Mouse (Mus musculus) left cerebral cortex, postnatal 4 days (tissue): ENCODE data around the gene Ilk. TPM values are rescaled to one million over a fixed set of nuclear protein-coding genes. Genes with fewer than 3 reads are reported as not detected.
"Not testable (repeated sequence)": the region's sequence is repeated elsewhere in the genome, so short reads cannot be mapped to it uniquely, and the experiment has no call there.

ENCODE experiments used
- DNase-seq: peaks from one replicate; pipeline ENCODE4 v3.0.0-alpha.2; 2022
- intact Hi-C: fragments of 180-260 bp; cut with DNase I; formaldehyde crosslinking; loops from one replicate; pipeline ENCODE4 v1.15.1; 2025
- total RNA-seq, 2 experiments: library from RNA; stranded (reverse); gene quantifications; 2 replicates each; pipeline ENCODE4 v1.2.3; 2021

The Ilk gene
- total RNA-seq, 2 experiments from 2014 or later = 113 to 114 TPM

DNA sequence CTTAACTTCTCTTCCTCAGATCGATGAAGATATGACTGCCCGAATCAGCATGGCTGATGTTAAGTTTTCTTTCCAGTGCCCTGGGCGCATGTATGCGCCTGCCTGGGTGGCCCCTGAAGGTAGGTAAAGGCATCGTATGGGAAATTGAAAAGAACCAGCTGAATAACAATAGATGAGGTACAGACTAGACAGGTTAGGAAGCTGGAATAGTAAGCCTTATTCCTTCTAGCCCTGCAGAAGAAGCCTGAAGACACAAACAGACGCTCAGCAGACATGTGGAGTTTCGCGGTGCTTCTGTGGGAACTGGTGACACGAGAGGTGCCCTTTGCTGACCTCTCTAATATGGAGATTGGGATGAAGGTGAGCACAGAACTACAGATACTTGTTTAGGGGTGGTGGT, 5.6 kb downstream of the Ilk start:
- no peak for DNase-seq
- intact Hi-C loops = no loop called here

DNA sequence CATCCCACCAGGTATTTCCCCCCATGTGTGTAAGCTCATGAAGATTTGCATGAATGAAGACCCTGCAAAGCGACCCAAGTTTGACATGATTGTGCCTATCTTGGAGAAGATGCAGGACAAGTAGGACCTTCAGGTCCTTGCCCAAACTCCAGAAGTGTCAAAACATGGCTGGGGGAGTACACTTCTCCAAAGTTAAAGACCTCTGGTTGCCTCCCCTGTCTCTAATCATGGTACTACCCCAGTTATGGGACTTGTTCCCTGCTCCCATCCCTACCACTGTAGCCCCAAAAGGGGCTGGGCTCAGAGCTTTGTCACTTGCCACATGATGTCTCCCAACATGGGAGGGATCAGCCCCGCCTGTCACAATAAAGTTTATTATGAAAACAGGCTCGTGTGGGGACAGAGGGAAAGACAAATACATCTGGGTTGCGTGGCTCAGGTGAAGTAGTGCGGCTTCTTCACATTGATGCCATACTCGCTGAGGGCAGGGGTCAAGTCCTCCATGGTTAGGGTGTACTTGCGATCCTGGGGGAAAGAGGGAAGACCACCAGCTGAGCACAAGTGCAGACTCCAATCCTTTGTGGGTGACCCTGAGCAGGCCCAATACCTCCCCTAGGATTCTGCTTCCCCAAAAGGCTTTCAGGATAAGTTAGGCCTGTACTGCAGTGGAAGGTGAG, 6.3 kb downstream of the Ilk start:
- DNase-seq, intact Hi-C loops: not testable (repeated sequence)

DNA sequence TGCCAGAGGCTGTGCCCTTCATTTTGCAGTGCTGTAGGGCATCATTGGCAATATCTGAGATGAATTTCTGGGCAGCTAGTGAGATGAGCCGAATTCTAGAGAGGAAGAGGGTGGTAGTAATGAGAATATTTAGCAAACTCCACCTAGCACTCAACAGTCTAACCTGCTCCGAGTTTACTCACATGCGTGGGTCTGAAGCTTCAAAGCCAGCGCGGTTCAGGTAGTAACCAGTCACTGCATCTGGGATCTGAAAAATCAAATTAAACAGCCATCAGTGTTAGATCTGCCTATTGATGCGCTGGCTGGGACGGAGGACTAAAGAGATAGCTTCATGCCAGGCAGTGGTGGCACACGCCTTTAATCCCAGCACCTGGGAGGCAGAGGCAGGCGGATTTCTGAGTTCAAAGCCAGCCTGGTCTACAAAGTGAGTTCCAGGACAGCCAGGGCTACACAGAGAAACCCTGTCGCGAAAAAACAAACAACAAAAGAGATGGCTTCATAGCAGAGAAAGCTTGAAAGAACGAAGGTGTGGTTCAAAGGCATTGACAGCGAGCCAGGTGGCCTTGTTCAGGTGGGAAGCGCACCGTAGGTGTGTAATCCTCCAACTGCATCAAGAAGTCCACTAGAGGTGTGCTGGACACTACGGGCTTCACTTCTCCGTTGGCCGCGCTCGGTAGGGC, 7.0 kb downstream of the Ilk start:
- intact Hi-C loops, DNase-seq: not testable (repeated sequence)

DNA sequence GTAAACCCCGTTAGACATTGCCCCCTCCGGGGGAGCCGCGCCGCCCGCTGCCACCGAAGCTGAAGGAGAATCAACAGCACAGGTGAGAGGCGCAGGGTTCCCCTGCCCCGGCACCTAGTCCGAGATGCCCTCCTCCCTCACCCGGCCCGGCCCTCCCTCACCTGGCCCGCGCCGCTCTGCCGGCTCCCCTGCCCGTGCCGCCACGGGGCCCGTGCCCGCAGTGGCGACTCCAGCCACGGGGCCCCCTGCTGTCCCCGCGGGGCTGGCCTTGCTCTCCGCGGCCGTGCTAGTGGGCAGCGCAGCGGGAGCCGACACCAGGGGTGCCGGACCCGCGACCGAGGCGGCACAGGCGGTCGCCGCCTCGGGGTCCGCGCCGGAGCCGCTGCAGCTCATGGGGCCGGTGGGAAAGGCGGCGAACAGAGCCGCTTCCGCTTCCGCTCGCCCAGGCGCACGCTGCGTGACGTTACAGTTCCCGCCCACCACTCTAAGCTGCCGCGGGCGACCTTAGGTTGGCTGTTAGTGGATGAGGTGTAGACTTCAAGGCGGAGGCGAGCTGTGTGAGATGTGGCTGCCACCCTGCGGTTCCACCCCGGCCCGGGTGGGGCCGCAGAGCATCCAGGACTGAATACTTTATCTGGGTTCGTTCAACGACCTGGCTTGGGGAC, 7.7 kb downstream of the Ilk start, which contains the start of gene Taf10:
TSS of gene Taf10 (minus strand) at position 436 of the 665 bp plus-strand sequence.
- intact Hi-C loops = no loop called here
- peak; percentile 89 for DNase-seq

DNA sequence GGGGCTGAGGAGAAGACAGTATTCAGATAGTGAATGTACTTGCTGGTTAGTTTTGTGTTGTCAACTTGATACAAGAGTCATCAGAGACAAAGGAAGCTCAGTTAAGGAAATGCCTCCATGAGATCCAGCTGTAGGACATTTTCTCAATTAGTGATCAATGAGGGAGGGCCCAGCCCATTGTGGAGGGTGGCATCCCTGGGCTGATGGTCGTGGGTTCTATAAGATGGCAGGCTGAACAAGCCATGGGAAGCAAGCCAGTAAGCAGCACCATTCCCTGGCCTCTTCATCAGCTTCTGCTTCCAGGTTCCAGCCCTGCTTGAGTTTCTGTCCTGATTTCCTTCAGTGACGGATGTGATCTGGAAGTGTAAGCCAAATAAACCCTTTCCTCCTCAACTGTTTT, 11.4 kb downstream of the Ilk start:
- intact Hi-C loops = no loop called here

DNA sequence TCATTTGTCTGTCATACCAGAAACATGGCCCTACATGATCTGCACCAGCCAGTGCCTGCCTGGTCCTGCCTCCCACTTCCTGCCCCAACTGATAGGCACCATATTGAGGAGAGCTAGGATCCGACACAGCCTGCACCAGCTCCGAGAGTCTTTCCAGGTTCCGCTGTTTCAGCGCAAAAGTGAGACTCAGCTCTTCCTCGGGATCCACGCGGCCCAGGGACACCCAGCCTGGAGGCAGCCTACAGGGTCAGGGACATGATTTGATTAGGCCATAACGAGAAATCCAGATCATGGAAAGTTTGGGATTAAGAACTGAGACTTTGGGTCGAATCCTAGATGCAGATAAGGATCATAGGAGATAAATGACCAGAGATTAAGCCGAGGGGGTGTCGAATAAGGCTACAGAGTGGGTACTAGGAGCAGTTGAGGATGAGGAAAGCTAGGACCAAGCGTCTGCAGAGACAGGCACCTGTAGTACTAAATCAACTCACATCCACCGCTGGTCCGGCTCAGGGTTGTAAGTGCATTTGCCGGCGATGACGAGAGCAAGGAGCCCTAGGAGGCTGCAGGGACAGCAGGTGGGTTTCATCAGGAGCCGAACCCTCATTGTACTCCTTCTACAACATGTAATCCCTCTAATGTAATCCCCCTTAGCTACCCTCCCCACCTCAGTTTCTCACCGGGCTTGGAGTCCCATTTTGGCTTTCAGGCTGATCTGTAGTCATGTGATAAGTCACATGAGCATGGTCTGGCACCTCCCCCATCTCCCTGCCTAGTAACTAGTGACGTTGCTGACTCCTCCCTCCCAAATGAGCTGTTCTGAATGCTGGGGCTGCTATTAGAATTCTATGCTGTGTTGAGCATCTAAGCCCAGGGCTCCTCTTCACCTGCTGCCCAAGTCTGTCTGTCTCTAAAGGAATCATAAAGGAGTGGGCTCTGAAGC, 15.4 kb downstream of the Ilk start, which contains the start of gene Tpp1:
TSS of gene Tpp1 (minus strand) at position 745 of the 943 bp plus-strand sequence.
- DNase-seq = peak; percentile 90

More for the DNA sequence above, 11.4 kb downstream of the Ilk start:
- DNase-seq = no peak

GRCm38 (mm10) chr7:105752716-105753115, 16.3 kb downstream of the Ilk start:
- intact Hi-C loops = no loop called here
- DNase-seq = no peak

More for the DNA sequence above, 15.4 kb downstream of the Ilk start, which contains the start of gene Tpp1:
- intact Hi-C loops = no loop called here

DNA sequence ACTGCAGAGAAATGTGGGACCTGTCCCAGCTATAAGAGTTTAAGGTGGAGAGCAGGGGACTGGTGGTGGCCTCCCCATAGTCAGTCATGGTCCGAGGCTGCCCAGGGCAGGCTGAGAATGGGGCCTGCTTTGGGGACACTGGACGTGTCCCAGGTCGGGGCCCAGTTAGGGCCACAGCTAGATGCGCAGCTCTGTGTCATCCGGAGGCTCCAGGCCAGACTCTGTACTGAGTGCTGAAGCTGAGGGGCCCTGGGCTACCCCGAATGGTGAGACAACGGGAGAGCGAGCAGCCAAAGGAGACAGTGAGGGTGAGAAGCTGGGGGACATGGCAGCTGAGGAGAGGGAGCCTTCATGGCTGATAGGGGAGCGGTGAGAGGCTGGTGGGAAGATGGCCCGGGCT, 16.9 kb downstream of the Ilk start:
- intact Hi-C loops = no loop called here

GRCm38 (mm10) chr7:105761813-105762484, 25.6 kb downstream of the Ilk start:
- DNase-seq = no peak
- intact Hi-C loops = no loop called here

More for the DNA sequence above, 16.9 kb downstream of the Ilk start:
- DNase-seq = no peak

DNA sequence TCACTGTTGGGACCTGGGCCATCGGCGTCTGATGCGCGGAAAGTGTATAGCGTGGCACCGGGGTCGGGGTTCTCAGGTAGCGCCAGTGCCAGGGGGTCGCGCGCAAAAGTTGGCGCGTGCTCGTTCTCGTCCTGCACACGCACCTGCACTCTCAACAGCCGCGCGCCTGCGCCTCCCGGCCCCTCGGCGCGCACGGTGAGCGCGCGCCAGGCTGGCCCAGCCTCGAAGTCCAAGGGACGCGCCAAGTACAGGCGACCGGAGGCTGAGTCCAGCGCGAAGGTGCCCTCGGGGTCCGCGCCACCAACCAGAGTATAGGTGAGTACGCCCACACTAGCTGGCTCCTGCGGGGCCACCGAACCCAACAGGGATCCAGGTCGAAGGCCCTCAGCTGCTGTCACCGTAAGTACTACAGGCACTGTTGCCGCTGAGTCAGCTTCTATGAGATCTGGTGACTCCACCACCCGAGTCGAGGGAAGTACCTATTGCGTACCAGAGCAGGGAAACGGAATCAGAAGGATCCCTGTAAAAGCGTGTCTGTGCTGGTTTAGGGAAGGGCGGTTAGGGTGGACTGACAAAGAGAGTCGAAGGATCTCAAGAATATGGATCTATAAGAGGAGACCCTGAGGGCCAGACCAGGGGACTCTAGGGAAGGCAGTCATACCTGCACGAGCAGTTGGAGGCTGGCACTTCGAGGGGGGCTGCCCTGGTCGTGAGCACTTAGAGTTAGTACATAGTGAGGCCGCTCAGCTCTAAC, 26.3 kb downstream of the Ilk start:
- intact Hi-C loops = no loop called here
- DNase-seq = no peak

- no peak for DNase-seq
These were observed 27.9 kb downstream of the Ilk start for GRCm38 (mm10) chr7:105764331-105764730.

GRCm38 (mm10) chr7:105767729-105768165, 31.4 kb downstream of the Ilk start:
- intact Hi-C loops = no loop called here

More at GRCm38 (mm10) chr7:105764331-105764730, 27.9 kb downstream of the Ilk start:
- intact Hi-C loops = no loop called here

GRCm38 (mm10) chr7:105769959-105770358, 33.6 kb downstream of the Ilk start:
- intact Hi-C loops = no loop called here

More at GRCm38 (mm10) chr7:105767729-105768165, 31.4 kb downstream of the Ilk start:
- DNase-seq = no peak

DNA sequence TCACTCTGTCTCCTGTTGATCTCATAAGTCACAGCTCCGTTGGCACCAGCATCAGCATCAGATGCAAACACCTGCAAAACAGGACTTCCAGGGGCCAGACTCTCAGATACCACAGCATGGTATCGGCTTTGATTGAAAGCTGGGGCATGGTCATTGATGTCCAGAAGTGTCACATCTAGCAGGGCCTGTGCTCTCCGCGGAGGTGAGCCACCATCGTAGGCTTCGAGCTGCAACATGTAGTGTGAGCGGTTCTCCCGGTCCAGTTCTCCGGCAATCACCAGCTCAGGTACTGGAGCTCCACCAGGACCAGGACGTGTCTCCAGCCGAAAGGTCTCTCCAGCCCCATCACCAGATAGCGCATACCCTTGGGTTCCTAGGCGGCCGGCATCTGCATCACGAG, 35.9 kb downstream of the Ilk start:
- intact Hi-C loops = no loop called here
- no peak for DNase-seq

More at GRCm38 (mm10) chr7:105769959-105770358, 33.6 kb downstream of the Ilk start:
- no peak for DNase-seq

DNA sequence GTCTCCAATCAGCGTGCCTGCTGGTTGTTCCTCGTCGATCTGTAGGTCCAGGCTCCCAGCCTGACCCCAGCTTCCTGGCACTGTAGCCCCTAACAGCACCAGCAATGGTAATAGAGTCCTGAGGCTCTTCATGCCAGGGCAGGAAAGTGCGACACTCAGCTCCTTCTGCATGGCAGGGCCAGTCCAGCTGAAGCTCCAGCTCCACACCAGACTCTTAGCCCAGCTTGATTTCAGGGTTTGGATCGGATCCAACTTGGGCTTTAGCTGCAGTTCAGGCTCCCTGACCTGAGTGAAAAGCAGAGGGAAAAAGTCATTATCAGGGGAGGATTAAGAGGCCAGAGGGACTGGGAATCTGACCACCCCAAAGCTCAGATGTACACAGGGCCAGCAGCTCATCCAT, 36.6 kb downstream of the Ilk start:
- DNase-seq = no peak
- intact Hi-C loops = no loop called here

DNA sequence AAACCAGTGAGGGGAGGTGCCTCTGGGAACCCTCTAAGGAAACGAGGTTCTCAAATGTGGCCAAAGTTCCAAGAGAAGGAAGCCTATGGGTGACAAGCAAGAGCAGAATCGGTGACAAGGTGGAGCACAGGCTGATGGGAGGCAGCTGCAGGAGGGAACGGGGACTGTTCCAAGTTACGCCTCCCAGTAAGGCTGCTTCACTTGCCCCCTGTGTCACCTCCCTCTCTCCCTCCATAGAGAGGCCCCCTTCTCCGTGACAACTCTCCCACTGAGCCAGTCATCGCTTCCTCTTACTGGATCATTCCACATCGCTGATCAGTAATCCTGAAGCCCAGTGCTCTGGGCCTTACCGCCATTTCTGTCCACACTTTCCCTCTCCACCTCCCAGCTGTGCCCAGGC, 38.3 kb downstream of the Ilk start:
- no peak for DNase-seq
- intact Hi-C loops = no loop called here

DNA sequence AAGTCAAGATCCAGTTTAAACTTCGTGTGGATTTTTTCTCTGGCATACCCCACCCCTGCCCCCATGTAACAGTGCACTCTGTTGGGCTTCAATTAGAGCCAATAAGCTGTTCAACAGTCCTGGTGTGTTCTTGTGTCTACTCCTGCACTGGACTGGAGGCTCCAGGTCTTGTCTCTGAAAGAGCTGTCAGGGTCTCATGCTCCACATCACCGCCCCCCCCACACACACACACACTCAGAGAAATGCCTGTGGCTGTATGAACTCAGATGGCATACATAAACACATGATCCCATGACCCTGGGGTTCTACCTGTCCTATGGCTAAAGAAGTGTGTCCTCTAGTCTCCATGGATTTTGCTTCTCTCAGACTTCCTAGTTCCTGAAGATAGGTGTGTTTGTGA, 39.6 kb downstream of the Ilk start:
- no peak for DNase-seq
- intact Hi-C loops = no loop called here

- DNase-seq = no peak
- intact Hi-C loops = no loop called here
These were observed 40.9 kb downstream of the Ilk start for GRCm38 (mm10) chr7:105777316-105777715.
